Mouse (Mus musculus) C2C12 (cell line): ENCODE results near the gene Sdk1. TPM values are rescaled to one million over a fixed set of nuclear protein-coding genes. Genes with fewer than 3 reads are reported as not detected.

Source experiments
- H3K27me3 ChIP-seq: one replicate; pipeline ENCODE4 v1.6.1; 2011; ENCODE audit not compliant: control insufficient read depth, insufficient read depth, insufficient read length
- H3K36me3 ChIP-seq: one replicate; pipeline ENCODE4 v1.6.1; 2011; ENCODE audit not compliant: control insufficient read depth, insufficient read depth
- H3K4me3 ChIP-seq: one replicate; pipeline ENCODE4 v1.5.1; 2011; ENCODE audit warnings: mild to moderate bottlenecking, control low read depth; ENCODE audit not compliant: poor library complexity, insufficient read depth, severe bottlenecking
- H3K79me2 ChIP-seq: one replicate; pipeline ENCODE4 v1.6.1; 2011; ENCODE audit not compliant: control insufficient read depth, insufficient read depth
- H3K79me3 ChIP-seq: one replicate; pipeline ENCODE4 v1.6.1; 2011; ENCODE audit warnings: low read depth, control low read depth
- H3ac ChIP-seq: one replicate; pipeline ENCODE3; 2011; ENCODE audit warnings: low read depth; ENCODE audit not compliant: control insufficient read depth, insufficient read length
- CEBPB ChIP-seq: IDR thresholded peaks from one replicate; pipeline ENCODE4 v1.6.1; 2011; ENCODE audit warnings: low read depth, mild to moderate bottlenecking, control low read depth, moderate library complexity
- CTCF ChIP-seq: IDR thresholded peaks from one replicate; pipeline ENCODE4 v1.5.1; 2011; ENCODE audit not compliant: control insufficient read depth, insufficient read depth, insufficient read length
- FOSL1 ChIP-seq: IDR thresholded peaks from one replicate; pipeline ENCODE4 v1.8.0; 2011; ENCODE audit warnings: mild to moderate bottlenecking, low read length; ENCODE audit not compliant: poor library complexity, insufficient read depth, severe bottlenecking
- MAX ChIP-seq: IDR thresholded peaks from one replicate; pipeline ENCODE4 v1.6.1; 2011; ENCODE audit warnings: mild to moderate bottlenecking, control low read depth
- MYOD1 ChIP-seq: IDR thresholded peaks from one replicate; pipeline ENCODE4 v1.6.1; 2011; ENCODE audit warnings: low read depth; ENCODE audit not compliant: control insufficient read depth, insufficient read length
- MYOG ChIP-seq: IDR thresholded peaks from one replicate; pipeline ENCODE4 v1.6.1; 2011; ENCODE audit not compliant: control insufficient read depth, insufficient read length; ENCODE audit errors: extremely low read depth
- USF1 ChIP-seq: IDR thresholded peaks from one replicate; pipeline ENCODE4 v1.6.1; 2011; ENCODE audit warnings: low read depth, mild to moderate bottlenecking, control low read depth, moderate library complexity
- polyA plus RNA-seq: library from polyadenylated mRNA; unstranded; fragments of >200 nt; fragmentation: generic; extraction: Trizol; gene quantifications from one replicate; pipeline ENCODE4 v1.2.1, GENCODE M21; 2012; ENCODE audit warnings: missing spikeins

Sdk1 gene
- polyA plus RNA-seq, 1 experiment = 0.61 TPM

DNA sequence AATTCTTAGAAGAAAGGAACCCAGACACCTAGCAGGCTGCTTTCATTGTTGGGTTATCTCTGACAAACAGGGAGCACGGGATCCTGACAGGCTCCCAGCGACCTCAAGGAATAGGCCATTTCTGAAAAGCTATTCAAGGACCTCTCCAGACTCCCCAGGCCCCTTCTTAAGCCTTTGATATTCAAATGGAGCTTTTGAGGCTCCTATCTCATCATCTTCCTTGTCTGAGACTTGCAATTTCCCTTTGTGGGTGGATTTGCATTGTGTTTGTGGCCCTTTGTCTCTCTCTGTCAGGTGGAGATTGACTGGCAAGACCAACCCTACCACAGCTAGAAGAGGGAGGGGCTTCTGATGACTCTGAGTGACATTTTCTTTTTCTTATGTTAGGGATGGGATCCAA lies 888.7 kb downstream of the Sdk1 start:
- Histone ChIP-seq H3K36me3 (no peaks in the 10 kb centered on the region), H3K79me2 (no peaks in the 10 kb centered on the region), H3K79me3 (no peaks in the 10 kb centered on the region), H3K4me3 (no peak overlapping the region), H3K27me3 (no peaks in the 10 kb centered on the region), H3ac (no peak overlapping the region)
- TF ChIP-seq CEBPB (no peak), FOSL1 (no peak)

DNA sequence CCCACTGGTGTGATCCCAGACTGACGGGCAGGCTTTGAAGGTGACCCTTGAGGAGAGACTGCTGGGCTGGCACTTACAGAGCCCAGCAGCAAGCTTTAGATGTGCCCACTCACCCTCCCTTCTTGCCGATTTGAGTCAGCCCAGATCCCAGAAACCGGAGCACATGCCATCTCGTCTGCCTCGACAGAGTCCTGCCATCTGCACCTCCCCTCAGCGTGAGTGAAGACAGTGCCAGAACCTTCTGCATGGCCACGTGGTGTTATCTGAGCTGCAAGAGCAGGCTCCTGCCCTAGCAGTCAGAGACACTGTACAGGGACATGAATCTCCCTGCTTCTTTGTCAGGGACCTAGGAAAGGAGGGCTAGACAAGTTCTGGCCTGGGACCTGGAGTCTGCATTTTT lies 898.7 kb downstream of the Sdk1 start:
- H3K79me2 ChIP-seq = no peaks in the 10 kb centered on the region
- H3K79me3 ChIP-seq = no peaks in the 10 kb centered on the region
- no peaks in the 10 kb centered on the region for H3K36me3 ChIP-seq
- TF ChIP-seq CTCF (no peak), MYOG (no peak), MAX (no peak), CEBPB (no peak), MYOD1 (no peak), FOSL1 (no peak), USF1 (no peak)
- H3K4me3 ChIP-seq = no peak overlapping the region
- H3ac ChIP-seq = no peak overlapping the region
- no peaks in the 10 kb centered on the region for H3K27me3 ChIP-seq

DNA sequence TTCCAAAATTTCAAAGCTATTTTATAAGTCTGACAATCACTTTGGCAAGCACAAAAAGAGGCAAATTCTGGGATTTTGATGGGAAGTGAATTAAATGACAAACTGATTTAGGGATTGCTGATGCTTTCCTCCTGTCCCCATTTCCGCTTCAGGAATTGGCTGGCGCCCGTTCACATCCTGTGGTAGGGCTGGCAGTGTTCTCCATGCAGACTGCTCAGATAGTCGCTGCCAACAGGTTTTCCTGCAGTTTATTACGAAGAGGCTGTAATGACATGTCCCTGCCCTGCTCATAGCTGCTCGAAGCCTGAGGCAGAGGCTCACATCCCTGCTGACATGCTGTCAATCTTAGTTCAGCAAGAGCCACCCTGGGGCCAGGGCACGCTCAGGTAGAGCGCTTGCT lies 908.3 kb downstream of the Sdk1 start:
- TF ChIP-seq FOSL1 = no peak
- TF ChIP-seq CTCF = no peak
- no peak for TF ChIP-seq MYOD1
- Histone ChIP-seq H3K4me3 (no peak overlapping the region), H3K79me3 (no peaks in the 10 kb centered on the region), H3K27me3 (no peaks in the 10 kb centered on the region), H3K79me2 (no peaks in the 10 kb centered on the region), H3ac (no peak overlapping the region), H3K36me3 (no peaks in the 10 kb centered on the region)

DNA sequence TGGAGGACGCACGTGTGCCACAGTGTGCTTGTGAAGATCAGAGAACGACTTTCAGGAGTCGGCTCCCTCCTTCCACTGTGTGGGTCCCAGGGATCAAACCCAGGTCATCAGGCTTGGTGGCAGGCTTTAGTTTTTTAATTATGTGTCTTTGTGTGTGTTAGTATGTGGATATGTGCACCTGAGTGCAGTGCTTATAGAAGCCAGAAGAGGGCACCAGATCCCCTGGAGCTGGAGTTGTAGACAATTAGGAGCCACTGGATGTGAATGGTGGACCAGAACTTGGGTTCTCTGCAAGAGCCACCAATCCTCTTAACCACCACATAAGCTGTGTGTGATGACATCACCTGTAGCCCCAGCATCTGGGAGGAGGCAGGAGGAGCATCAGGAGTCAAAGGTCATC lies 909.5 kb downstream of the Sdk1 start:
- Histone ChIP-seq H3K79me2 (no peaks in the 10 kb centered on the region), H3K36me3 (no peaks in the 10 kb centered on the region), H3ac (no peak overlapping the region), H3K79me3 (no peaks in the 10 kb centered on the region), H3K27me3 (no peaks in the 10 kb centered on the region), H3K4me3 (no peak overlapping the region)
- TF ChIP-seq USF1 = no peak
- no peak for TF ChIP-seq CEBPB
- TF ChIP-seq MYOG = no peak
- no peak for TF ChIP-seq MAX
- TF ChIP-seq MYOD1 = no peak
- TF ChIP-seq CTCF = no peak
- no peak for TF ChIP-seq FOSL1

DNA sequence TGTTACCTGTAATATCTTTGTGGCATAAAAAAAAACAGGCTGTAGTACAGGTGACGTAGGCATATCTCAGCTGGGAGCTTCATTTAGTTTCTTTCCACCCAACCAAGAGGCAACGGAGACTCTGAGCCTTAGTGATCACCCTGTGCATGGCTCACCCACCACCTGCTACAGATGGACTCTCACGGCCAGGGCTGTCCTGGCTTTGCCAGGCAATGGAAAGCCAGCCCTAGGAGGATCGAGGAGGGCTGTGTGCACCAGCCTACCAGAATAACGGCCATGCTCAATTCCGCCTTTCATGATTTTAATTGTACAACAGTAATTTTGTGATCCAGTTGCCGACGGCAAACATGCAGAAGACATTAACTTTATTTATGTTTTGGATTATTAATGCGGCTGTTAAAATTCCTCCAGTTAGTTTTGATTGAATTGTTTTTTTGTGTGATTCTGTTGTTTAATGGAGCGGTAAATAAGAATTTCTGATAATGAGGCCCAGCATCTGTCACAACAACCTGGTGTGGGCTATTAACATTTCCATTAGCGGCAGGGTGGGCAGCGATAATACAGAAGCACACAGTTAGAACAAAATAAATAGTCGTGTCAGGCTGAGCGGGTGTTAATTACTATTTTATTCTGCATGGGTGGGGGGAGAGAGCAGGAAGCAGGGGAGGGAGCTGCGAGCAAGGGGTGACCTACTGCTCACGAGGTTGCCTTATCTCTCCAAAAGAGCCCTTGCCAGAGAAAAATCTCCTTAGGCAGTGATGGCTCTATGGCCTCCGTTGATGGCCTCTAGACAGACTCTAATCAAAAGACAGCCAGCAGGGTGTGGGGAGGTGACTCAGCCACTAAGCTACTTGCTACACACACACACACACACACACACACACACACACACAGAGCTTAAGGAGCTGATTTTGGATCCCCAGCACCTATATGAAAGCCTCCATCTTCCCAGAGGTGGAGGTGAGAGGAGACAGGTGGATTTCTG lies 915.9 kb downstream of the Sdk1 start:
- no peak for TF ChIP-seq MYOD1
- no peak for TF ChIP-seq CTCF
- TF ChIP-seq CEBPB = no peak
- no peak for TF ChIP-seq MAX
- TF ChIP-seq USF1 = no peak
- no peak for TF ChIP-seq MYOG
- no peak for TF ChIP-seq FOSL1
- Histone ChIP-seq H3ac (no peak overlapping the region), H3K27me3 (no peaks in the 10 kb centered on the region), H3K79me2 (no peaks in the 10 kb centered on the region), H3K36me3 (no peaks in the 10 kb centered on the region), H3K79me3 (no peaks in the 10 kb centered on the region), H3K4me3 (no peak overlapping the region)

DNA sequence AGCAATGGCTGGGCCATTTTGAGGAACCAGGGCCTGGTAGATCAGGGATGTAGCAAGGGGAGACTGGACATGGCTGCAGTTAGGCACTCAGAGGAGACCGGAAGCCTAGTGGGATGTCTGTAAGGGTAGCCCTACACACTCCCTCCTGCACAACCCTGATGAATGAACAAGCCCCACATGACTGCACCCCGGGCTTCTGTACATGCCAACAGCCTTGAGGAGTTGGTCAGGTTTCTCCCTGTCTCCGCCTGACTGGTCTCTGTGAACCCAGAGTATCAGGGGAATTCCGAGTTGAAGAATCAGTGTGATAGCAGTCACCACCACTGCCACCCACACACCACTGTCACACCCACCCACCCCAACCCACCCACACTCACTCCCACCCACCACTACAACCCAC lies 922.2 kb downstream of the Sdk1 start:
- Histone ChIP-seq H3K27me3 (no peaks in the 10 kb centered on the region), H3ac (no peak overlapping the region), H3K79me2 (no peaks in the 10 kb centered on the region), H3K4me3 (no peak overlapping the region), H3K36me3 (no peaks in the 10 kb centered on the region), H3K79me3 (no peaks in the 10 kb centered on the region)
- TF ChIP-seq MAX (no peak), MYOD1 (no peak), FOSL1 (no peak), CEBPB (no peak), MYOG (no peak), CTCF (no peak), USF1 (no peak)
